Mouse (Mus musculus): Measurements from ENCODE around the gene Cklf.
"Not testable (repeated sequence)": the region's sequence is repeated elsewhere in the genome, so short reads cannot be mapped to it uniquely, and the experiment has no call there.

The Cklf gene

GRCm38 (mm10) chr8:104250439-104251367 lies at the start of gene Cklf:
Gene Cklf (plus strand): TSS chr8:104250861.
- peak; percentile 92 for DNase-seq

- no peak for DNase-seq
Observed at GRCm38 (mm10) chr8:104201622-104202021, 49.0 kb upstream of the Cklf start.

GRCm38 (mm10) chr8:104202320-104202719 lies 48.3 kb upstream of the Cklf start:
- DNase-seq = no peak

GRCm38 (mm10) chr8:104205292-104205691 lies 45.4 kb upstream of the Cklf start:
- no peak for DNase-seq

GRCm38 (mm10) chr8:104217601-104218000 lies 33.1 kb upstream of the Cklf start:
- no peak for DNase-seq

GRCm38 (mm10) chr8:104219079-104219478 lies 31.6 kb upstream of the Cklf start:
- peak; percentile 22 for DNase-seq

- DNase-seq = peak; percentile 64
Observed at GRCm38 (mm10) chr8:104219806-104220205, 30.9 kb upstream of the Cklf start.

- DNase-seq = no peak
Observed at GRCm38 (mm10) chr8:104227048-104227447, 23.6 kb upstream of the Cklf start.

- no peak for DNase-seq
Observed at GRCm38 (mm10) chr8:104230377-104230776, 20.3 kb upstream of the Cklf start.

- DNase-seq = no peak
Observed at GRCm38 (mm10) chr8:104232039-104232438, 18.6 kb upstream of the Cklf start.

GRCm38 (mm10) chr8:104232919-104233318 lies 17.7 kb upstream of the Cklf start:
- DNase-seq = no peak

GRCm38 (mm10) chr8:104234573-104234972 lies 16.1 kb upstream of the Cklf start:
- no peak for DNase-seq

GRCm38 (mm10) chr8:104239418-104239861 lies 11.2 kb upstream of the Cklf start:
- no peak for DNase-seq

- DNase-seq = no peak
Observed at GRCm38 (mm10) chr8:104242038-104242644, 8.5 kb upstream of the Cklf start.

- DNase-seq = no peak
Observed at GRCm38 (mm10) chr8:104246621-104247020, 4.0 kb upstream of the Cklf start.

GRCm38 (mm10) chr8:104247054-104247907 lies 3.4 kb upstream of the Cklf start:
- peak; percentile 64 for DNase-seq

GRCm38 (mm10) chr8:104247908-104248275 lies 2.8 kb upstream of the Cklf start:
- DNase-seq = no peak

GRCm38 (mm10) chr8:104248276-104248675 lies 2.4 kb upstream of the Cklf start, which contains the start of gene Tk2:
Gene Tk2 (minus strand): TSS chr8:104248558.
- DNase-seq = peak; percentile 77

- DNase-seq = no peak
Observed at GRCm38 (mm10) chr8:104249442-104249996, 1.1 kb upstream of the Cklf start.

GRCm38 (mm10) chr8:104251461-104251860 lies 800 bp downstream of the Cklf start:
- DNase-seq = peak; percentile 35

- peak; percentile 36 for DNase-seq
Observed at GRCm38 (mm10) chr8:104253016-104253415, 2.4 kb downstream of the Cklf start.

- DNase-seq = not testable (repeated sequence)
Observed at GRCm38 (mm10) chr8:104261802-104262201, 11.1 kb downstream of the Cklf start.

Measured in kidney, adult 9 months (tissue).